Mouse (Mus musculus) heart, adult 2 months (tissue): ENCODE measurements around the gene Fkbp7. TPM values are rescaled to one million over a fixed set of nuclear protein-coding genes. Genes with fewer than 3 reads are reported as not detected.

Source experiments
- DNase-seq, 2 experiments: peaks; one replicate each; pipeline ENCODE4 v3.0.0; 2021
- H3K27ac ChIP-seq: fragments of 200-600 bp; 2 replicates; pipeline ENCODE4 v1.8.1; 2022
- H3K27me3 ChIP-seq: fragments of 200-500 bp; 2 replicates; pipeline ENCODE4 v1.6.1; 2012; ENCODE audit warnings: mild to moderate bottlenecking, low read length, inconsistent platforms, mixed read lengths; ENCODE audit not compliant: control insufficient read depth, insufficient read depth
- H3K36me3 ChIP-seq: fragments of 200-500 bp; 2 replicates; pipeline ENCODE4 v1.6.1; 2012; ENCODE audit warnings: low read length, inconsistent platforms; ENCODE audit not compliant: control insufficient read depth, insufficient read depth
- H3K4me1 ChIP-seq: fragments of 200-500 bp; 2 replicates; pipeline ENCODE4 v1.6.1; 2011; ENCODE audit warnings: low read length; ENCODE audit not compliant: control insufficient read depth, insufficient read depth
- H3K4me3 ChIP-seq: fragments of 200-600 bp; 2 replicates; pipeline ENCODE4 v1.8.1; 2022
- H3K79me2 ChIP-seq: fragments of 200-500 bp; replicated peaks from 2 replicates; pipeline ENCODE4 v1.6.1; 2012; ENCODE audit warnings: mild to moderate bottlenecking, inconsistent platforms, low read length, moderate library complexity, mixed read lengths; ENCODE audit not compliant: control insufficient read depth, insufficient read depth
- H3K9ac ChIP-seq: fragments of 200-500 bp; 2 replicates; pipeline ENCODE4 v1.6.1; 2012; ENCODE audit warnings: low read depth, mild to moderate bottlenecking, control low read depth, inconsistent platforms, low read length, mixed read lengths
- CTCF ChIP-seq: fragments of 200-600 bp; IDR thresholded peaks from 2 replicates; pipeline ENCODE4 v1.8.1; 2022; ENCODE audit warnings: antibody characterized with exemption, mild to moderate bottlenecking, moderate library complexity
- EP300 ChIP-seq: fragments of 200-500 bp; IDR thresholded peaks from 2 replicates; pipeline ENCODE4 v1.6.1; 2011; ENCODE audit warnings: low read depth, low read length, control low read depth; ENCODE audit not compliant: insufficient read depth
- POLR2A ChIP-seq: fragments of 200-500 bp; IDR thresholded peaks from 2 replicates; pipeline ENCODE4 v1.6.1; 2011; ENCODE audit warnings: mild to moderate bottlenecking, low read depth, low read length, control low read depth; ENCODE audit not compliant: insufficient read depth
- WGBS: fragments of 180-500 bp; shearing (Covaris S2); methylation state at CpG from one replicate; pipeline ENCODE4 v1.1.7; 2018; 5-methylcytosine and 5-hydroxymethylcytosine counted together
- intact Hi-C: fragments of 180-260 bp; cut with DNase I; formaldehyde crosslinking; loops from one replicate; pipeline ENCODE4 v1.15.1; 2025
- polyA plus RNA-seq: library from polyadenylated mRNA; depleted of rRNA; stranded (reverse); fragments of >200 nt; gene quantifications from 2 replicates; pipeline ENCODE4 v1.2.3, GENCODE M21; 2012
- total RNA-seq, 2 experiments: library from RNA; stranded (reverse); gene quantifications; 2 replicates each; pipeline ENCODE4 v1.2.3; 2021

Gene Fkbp7
- total and polyA plus RNA-seq, 3 experiments: 7.9 to 21.9 (median 20.8) TPM

DNA sequence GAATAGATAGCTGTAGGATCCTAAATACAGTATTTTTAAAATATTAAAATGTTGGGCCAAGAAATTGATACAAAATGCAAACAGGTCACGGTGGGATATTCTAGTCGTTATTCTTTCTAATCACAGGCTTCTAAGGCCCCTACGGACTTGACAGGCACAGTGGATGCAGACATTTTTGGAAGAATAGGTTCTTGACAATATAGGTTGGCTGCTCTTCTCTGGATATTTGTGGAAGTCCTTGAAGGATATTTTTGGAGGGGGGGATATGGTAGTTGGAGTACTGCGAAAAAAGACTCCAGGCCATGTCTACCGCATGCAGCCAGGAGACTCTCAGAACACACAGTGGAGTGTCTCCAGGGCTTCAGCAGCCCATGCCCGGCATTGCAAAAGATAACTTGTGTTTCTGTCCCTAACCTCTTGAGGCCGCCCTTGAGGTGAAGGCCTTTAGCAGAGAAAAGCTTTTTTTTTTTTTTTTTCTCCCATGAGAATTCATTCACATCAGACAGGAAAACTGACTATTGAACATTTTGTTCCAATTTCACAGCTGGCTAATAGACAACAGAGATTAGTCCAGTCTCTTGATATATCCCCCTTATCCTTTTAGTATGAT lies 661 bp upstream of the Fkbp7 start:
- peaks cover 3% of the 10 kb centered on the region for H3K79me2 ChIP-seq
- no peak for TF ChIP-seq EP300
- peak; percentile 73 for TF ChIP-seq CTCF
- no peak for TF ChIP-seq POLR2A
- peak overlapping the region; percentile 75 for H3K27ac ChIP-seq
- peak overlapping the region; percentile 50 for H3K4me3 ChIP-seq
- 24% methylated on average over 7 of the region's 7 CpGs for WGBS
- no peaks in the 10 kb centered on the region for H3K27me3 ChIP-seq
- peaks cover 7% of the 10 kb centered on the region for H3K4me1 ChIP-seq
- intact Hi-C loops: loop anchor here (1.0 to 10.0 kb wide), 3 partner anchors 17 to 191 kb away; partner anchors contain the start of genes Pjvk and Prkra
- H3K9ac ChIP-seq: no peak overlapping the region
- peaks cover 5% of the 10 kb centered on the region; the same call in 1 of the 2 replicates for H3K36me3 ChIP-seq
- DNase-seq: peak; percentile 54 to 67

DNA sequence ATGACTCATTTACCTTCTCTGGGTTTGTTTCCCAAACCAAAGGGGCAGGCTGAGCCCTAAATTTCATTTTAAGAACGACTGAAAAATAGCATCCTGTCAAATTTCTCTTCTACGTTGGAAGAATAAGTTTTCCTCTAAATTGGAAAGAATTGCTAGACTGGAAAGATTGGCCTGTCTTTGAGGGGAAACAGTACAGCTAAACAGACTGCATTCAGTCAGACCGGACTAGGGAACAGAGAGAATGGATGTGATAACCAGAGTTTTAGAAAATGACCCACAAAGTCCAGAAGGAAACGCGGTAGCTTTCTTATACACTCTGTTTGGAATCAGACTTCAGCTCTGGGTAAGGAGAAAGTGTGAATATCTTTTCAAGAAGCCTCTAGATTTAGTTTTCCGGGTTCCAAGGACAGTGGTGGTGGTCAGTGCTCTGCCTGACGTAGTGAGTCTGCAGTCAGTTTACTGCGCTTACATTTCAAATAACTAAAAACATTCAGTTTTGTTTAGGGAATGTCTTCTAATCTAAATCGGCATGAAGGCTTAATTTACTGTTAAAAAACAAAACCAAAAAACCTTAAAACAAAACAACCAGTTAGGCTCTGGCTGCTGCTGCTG lies 676 bp downstream of the Fkbp7 start:
- peak overlapping the region; percentile 50 for H3K4me3 ChIP-seq
- TF ChIP-seq POLR2A: no peak
- TF ChIP-seq EP300: no peak
- no peak for TF ChIP-seq CTCF
- no peak for DNase-seq
- 13% methylated on average over 9 of the region's 9 CpGs for WGBS
- intact Hi-C loops: loop anchor here (10.0 kb wide), 1 partner anchor 193 kb away; no protein-coding TSS in a partner anchor
- no peaks in the 10 kb centered on the region for H3K79me2 ChIP-seq
- peak overlapping the region; percentile 81 for H3K9ac ChIP-seq
- peak overlapping the region; percentile 75 for H3K27ac ChIP-seq
- H3K27me3 ChIP-seq: no peaks in the 10 kb centered on the region
- H3K4me1 ChIP-seq: peaks cover 5% of the 10 kb centered on the region
- peaks cover 5% of the 10 kb centered on the region; the same call in 1 of the 2 replicates for H3K36me3 ChIP-seq

DNA sequence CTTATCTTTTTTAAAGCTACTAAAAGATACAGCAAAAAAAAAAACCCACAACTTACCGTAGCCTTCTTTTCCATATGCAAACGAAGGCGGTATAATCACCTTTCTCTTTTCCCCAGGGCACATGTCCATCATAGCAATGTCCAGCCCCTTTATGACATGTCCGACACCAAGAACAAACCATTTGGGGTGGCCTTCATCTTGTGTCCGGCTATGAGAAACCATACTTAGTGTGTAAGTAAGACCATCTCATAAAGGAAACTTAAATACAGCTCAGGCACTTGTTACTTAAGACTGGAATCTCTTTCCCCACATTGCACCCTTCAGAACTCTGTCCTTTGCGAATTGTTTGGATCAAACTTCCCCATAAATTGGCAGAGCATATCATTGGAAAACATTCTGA lies 1.3 kb downstream of the Fkbp7 start:
- Histone ChIP-seq H3K4me3 (no peak overlapping the region), H3K4me1 (peaks cover 5% of the 10 kb centered on the region), H3K27ac (peak overlapping the region; percentile 75; the same call in 1 of the 2 replicates), H3K27me3 (no peaks in the 10 kb centered on the region), H3K9ac (no peak overlapping the region), H3K36me3 (peaks cover 4% of the 10 kb centered on the region; the same call in 1 of the 2 replicates), H3K79me2 (no peaks in the 10 kb centered on the region)
- no peak for TF ChIP-seq CTCF
- no peak for TF ChIP-seq EP300
- no peak for TF ChIP-seq POLR2A
- intact Hi-C loops: loop anchor here (10.0 kb wide), 1 partner anchor 193 kb away; no protein-coding TSS in a partner anchor
- no peak for DNase-seq
- 76% methylated on average over 6 of the region's 6 CpGs for WGBS

GRCm38 (mm10) chr2:76667200-76667599 lies 5.7 kb downstream of the Fkbp7 start:
- no peaks in the 10 kb centered on the region for H3K27me3 ChIP-seq
- no peak overlapping the region for H3K9ac ChIP-seq
- no peak overlapping the region for H3K4me3 ChIP-seq
- no peak overlapping the region for H3K27ac ChIP-seq
- intact Hi-C loops: no loop called here
- H3K36me3 ChIP-seq: peaks cover 2% of the 10 kb centered on the region; the same call in 1 of the 2 replicates
- 39% methylated on average over 5 of the region's 5 CpGs for WGBS
- DNase-seq: no peak
- no peak for TF ChIP-seq POLR2A
- TF ChIP-seq CTCF: no peak
- no peak for TF ChIP-seq EP300
- H3K79me2 ChIP-seq: no peaks in the 10 kb centered on the region
- no peaks in the 10 kb centered on the region; the same call in 1 of the 2 replicates for H3K4me1 ChIP-seq

- Histone ChIP-seq H3K4me3 (no peak overlapping the region), H3K79me2 (no peaks in the 10 kb centered on the region), H3K27ac (no peak overlapping the region), H3K4me1 (no peaks in the 10 kb centered on the region; the same call in 1 of the 2 replicates), H3K9ac (no peak overlapping the region), H3K27me3 (no peaks in the 10 kb centered on the region), H3K36me3 (no peaks in the 10 kb centered on the region; the same call in 1 of the 2 replicates)
- WGBS: 96% methylated on average over 7 of the region's 7 CpGs
- intact Hi-C loops: no loop called here
- TF ChIP-seq POLR2A (no peak), CTCF (no peak), EP300 (no peak)
- no peak for DNase-seq
These were observed 7.4 kb downstream of the Fkbp7 start for GRCm38 (mm10) chr2:76665531-76665930.

- no peak for DNase-seq
- 65% methylated on average over 5 of the region's 8 CpGs for WGBS
- H3K4me3 ChIP-seq: no peak overlapping the region
- no peak for TF ChIP-seq CTCF
- TF ChIP-seq POLR2A: no peak
- TF ChIP-seq EP300: no peak
- no peak overlapping the region for H3K9ac ChIP-seq
- intact Hi-C loops: no loop called here
- H3K27me3 ChIP-seq: no peaks in the 10 kb centered on the region
- H3K36me3 ChIP-seq: no peaks in the 10 kb centered on the region
- no peaks in the 10 kb centered on the region for H3K79me2 ChIP-seq
- no peaks in the 10 kb centered on the region for H3K4me1 ChIP-seq
- H3K27ac ChIP-seq: no peak overlapping the region
These were observed 13.5 kb downstream of the Fkbp7 start for GRCm38 (mm10) chr2:76659419-76659818.
